Mouse (Mus musculus) layer of hippocampus, adult 9-10 months (tissue): ENCODE data around the gene Bach1.
"Not testable (repeated sequence)": the region's sequence is repeated elsewhere in the genome, so short reads cannot be mapped to it uniquely, and the experiment has no call there.

Experiments used
- DNase-seq: peaks from one replicate; pipeline ENCODE4 v3.0.0; 2022; ENCODE audit warnings: low spot score

Bach1 gene

DNA sequence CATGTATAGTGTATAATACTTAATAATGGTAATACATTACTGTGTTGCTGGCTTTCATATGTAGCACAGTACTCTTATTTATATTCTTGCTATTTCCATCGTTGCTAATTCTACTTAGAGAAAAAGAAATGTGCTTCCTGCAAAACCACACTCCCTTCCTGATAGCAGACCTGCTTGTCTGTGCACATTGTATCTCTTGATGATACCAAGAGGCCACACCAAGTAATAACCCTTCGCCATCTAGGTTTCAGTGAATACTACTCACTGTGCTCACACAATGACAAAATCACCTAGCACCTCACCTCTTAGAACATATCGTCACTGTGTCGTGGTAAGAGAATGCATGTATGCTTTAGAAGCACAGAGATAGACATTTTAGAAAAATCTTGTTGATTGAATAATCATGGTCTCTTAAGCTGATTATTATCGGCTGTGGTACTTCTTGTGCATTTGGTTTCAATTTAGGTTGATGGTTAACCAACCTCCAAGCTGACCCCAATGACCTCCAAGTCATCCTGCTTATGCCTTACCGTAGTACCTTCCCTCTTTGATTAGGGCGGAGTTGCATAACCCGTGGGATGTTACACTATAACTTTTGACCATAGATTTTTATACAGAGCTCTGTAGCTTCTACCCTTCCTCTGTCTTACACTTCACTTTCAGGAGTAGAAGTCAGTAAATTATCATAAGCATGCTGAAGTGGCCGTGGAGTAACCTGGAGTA is 17.7 kb upstream of the Bach1 start:
- DNase-seq, result no peak

DNA sequence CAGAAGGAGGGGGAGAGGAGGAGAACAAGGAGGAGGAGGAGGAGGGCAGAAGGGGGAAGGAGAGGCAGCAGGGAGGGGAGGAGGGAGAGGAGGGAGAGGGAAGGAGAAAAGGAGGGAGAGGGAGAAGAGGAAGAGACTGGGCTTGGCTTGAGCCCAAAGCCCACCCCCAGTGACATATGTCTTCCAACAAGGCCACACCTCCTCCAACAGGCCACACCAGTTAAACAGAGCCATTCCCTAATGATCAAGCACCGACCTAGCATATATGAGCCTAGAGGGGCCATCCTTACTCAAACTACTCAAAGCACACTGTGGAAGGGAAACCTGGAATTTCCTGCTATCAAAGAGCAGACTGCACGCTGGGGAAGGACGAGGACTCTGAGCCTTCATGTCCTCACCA is 16.9 kb upstream of the Bach1 start:
- DNase-seq, result no peak

DNA sequence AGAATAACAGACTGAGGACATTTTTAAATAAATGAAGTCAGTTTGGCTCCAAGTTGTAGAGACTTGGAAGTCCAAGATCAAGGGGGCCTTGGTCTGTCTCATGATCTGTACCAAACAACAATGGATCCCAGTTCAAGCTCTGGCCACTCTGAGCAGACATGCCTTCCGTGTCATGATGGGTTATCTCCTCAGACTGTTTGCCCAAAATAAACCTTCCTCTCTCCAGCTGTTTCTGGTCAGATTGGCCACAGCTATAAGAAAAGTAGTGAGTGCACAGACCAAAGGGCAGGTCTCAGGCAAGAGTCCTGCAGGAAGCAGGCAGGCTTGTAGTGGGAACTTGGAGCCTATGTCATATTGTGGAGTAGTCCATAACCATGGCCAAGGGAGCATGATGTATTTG is 12.3 kb upstream of the Bach1 start:
- no peak for DNase-seq

DNA sequence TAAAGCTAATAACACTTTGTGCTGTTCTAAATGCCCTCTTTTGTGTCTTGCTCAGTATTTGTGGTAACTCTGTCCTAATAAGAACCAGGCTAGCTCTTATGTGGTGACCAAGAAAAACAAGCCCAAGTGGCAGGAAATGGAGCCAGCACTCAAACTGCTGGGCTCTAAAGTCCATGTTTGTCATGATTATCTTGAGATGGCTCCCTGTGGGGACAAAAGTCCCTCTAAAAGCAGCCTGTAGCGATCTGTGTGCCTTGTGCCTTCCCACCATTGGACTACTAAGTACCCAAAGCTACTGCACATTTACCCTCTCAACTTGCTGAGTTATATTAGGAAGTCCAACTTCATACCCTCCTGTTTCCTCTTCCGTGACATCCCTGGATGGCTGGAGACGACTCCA is 11.4 kb upstream of the Bach1 start:
- DNase-seq, result no peak

DNA sequence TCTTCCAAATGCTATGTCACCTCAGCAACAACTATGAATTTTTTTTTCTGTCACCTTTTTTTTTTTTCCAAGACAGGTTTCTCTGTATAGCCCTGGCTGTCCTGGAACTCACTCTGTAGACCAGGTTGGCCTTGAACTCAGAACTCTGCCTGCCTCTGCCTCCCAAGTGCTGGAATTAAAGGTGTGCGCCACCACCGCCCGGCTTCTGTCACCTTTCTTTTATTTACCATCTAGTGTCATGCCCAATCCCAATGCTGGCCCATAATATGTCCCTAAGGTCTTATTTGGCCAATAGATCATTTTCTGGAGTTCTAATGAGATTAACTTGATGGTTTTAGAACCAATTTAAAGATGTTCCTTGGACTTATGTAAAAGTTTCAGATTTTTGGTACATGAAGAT is 10.4 kb upstream of the Bach1 start:
- not testable (repeated sequence) for DNase-seq

DNA sequence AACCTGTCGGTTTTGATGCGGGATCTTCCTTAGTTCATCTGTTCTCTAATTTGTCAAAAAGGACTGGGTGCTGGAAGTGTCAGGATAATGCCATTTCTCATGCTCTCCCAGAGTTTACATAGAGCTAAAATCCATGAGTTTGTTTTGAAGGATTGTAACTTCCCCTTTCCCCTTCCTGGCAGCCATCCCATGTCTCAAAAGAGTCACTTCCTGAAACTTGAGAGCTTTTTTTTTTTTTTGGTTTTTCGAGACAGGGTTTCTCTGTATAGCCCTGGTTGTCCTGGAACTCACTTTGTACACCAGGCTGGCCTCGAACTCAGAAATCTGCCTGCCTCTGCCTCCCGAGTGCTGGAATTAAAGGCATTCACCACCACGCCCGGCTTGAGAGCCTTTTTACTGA is 9.9 kb upstream of the Bach1 start:
- not testable (repeated sequence) for DNase-seq

DNA sequence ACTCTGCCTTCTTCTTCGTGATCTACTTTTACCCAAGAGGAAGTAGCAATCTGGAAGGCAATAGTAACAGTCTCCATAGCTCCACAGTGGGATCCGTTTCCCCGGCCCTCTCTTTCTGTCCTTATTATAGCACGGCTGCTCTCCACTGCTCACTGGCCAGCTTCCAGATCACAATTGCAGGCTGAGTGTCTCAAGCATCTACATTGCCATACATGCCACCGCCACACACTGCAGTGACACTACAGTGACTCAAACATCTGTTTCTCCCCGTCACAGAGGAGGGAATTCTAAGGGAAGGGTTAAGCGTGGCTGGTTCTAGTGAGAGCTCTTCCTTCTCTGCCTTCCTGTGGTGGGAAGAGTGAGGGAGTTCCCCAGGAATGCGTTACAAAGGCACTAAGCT is 9.5 kb upstream of the Bach1 start:
- DNase-seq, result no peak

DNA sequence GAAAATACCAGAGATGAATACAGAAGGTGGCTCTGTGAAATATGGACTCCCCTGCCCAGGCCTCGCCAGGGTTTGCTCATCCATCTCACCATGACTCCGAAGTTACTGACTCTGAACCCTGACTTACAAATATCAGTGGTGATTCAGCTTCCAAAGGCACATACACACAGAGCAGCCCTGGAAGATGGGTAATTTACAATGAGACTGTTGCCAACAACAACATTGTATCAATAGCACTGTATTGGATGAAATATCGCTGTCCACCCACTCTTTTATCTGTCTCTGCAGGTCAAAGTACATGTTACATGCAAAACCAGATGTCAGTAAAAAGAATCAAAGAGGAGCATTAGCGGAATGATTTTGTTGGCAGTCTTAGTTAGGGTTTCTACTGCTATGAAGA is 8.2 kb upstream of the Bach1 start:
- no peak for DNase-seq

DNA sequence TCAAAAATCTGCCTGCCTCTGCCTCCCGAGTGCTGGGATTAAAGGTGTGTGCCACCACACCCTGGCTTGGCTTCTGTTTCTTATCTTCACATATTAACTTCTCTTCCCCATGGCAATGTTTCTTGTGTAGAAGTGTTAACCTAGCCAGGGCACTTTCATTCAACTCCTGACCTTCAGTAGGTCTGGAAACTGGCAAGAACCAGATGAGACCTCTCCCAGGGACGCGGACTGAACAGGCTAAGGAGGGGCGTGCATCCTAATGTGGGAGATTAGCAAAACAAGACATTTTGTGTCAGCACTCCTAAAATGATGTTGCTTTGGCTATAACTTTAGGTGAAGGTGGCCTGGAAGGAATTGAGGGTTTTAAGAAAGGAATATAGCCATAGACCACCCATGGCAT is 7.6 kb upstream of the Bach1 start:
- no peak for DNase-seq

DNA sequence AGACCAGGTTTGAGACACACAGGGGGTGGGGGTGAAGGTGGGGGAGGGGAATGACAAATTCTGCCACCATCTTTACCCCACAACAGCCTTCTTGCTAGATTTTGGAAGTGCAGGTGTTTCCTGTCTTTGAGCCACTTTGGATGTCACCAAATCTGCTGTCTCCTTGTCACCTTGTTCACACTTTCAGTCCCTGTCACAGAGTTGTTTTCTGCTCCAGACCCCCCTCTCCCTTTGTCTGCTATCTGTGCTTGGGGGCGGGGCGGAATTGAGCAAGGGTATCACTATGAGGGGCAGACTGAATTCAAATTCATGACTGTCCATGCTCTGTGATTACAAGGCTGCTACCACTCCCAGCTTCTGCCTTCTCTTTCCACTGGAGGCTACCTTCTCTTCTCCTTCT is 6.2 kb upstream of the Bach1 start:
- no peak for DNase-seq

DNA sequence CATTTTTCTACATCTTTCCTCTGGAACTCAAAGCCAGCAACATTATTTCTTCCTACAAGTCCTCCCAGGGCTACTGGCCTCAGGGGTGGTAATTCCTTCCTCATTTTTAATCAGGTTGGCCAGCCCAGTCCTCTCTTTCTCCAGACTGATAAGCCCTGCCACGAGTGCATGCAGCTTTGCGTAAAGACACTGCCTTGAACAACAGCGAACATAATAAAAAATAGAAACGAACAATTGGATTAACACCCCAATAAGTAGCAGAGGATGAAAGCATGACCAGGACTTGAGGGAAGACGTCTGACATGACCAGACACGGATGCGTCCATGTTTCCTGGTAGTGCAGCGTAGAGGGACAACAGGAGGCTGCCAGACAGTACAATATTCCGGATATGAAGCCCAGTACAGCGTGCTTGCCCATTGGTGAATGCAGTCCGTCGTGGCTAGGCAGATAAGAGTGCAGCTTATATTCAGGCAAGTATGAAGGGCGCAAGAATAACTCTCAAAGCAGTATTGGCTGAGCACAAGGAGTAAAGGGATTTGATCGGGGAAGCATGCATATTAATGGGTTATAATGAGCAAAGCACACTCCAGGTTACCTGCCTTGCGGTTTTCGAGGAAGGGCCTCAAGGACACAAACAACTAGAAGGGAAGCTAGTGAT is 909 bp upstream of the Bach1 start:
- no peak for DNase-seq

DNA sequence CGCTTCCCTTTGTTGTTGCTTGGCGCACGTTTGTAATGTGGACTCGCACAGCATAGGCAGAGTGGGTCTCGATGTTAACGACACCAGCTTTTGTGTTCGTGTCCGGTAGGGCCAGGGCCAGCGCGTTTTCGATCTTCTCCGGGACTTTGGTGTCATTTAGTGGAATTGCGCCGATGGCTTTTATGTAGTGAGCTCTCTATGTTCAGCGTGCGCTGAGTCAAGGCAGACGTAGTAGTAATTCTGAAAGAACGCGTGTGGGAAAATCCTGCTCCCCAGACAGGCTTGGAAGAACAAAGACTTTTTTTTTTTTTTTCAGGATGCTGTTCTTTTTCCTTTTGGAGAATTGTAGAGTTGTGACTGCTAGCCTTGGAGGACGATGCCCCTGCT is 554 bp downstream of the Bach1 start:
- no peak for DNase-seq

DNA sequence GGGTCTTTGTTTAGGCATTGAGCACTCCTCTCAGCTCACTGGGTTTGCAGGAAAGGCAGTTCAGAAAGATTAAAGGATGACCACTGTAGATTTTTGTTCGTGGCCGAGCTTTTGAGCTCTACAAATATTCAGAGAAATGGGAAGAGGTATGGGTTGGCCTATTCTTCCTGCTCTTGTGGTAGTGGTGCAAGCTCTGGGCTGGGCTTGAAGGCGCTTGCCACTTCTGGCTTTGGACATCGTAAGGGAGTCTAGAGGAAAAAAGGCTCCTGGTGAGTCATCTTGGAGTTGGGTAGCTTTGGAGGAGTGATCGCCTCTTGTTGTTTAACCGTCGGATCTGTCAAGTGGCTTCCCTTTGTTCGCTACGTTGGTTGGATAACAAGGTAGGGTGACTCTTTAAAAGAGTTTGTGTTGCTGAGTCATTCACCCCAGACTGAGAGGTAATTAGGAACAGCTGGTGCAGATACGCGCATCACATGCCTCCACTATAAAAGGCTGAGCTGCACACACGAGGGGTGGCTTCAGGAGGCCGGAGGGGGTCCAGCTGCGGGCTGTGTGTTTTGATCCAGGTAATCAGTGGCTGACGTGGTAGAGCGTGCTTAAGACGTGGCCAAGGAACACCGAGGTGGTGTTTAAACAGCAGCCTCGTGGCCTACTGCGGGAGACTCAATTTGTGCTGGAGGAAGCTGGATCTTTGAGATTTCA is 1.1 kb downstream of the Bach1 start:
- DNase-seq, result no peak

DNA sequence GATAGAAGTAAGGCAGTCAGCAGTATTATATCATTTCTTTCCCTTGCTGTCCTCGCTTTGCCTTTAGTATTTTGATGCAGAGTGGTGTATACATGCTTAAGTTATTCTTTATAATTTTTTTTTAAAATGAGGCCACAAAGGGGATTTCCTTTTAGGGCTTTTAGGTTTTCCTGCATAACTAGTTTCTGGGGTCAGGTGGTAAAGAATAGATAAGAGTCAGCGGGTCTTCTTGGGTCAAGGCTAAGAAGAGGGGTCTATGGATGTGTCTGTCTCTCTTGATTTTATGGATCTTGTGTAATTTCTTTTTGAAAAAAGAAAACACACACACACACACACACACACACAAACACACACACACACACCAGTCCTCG is 1.6 kb downstream of the Bach1 start:
- DNase-seq, result no peak

DNA sequence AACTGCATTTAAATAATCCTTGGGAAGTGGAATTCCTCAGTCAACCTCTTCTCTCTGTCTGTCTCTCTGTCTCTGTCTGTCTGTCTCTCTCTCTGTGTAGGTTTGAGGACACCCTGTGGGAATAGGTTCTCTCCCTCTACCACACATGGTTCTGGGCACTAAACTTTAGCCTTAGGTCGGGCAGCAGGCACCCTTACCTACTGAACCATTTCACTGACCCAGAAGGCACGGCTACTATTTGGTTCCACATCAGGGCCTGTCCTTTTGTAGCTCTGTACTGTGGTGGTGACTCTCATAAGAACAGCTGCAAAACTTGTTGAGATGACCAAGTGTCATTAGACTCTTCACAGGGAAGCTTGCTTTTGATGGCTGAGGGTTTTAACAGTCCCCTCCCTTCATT is 3.1 kb downstream of the Bach1 start:
- DNase-seq, result no peak

DNA sequence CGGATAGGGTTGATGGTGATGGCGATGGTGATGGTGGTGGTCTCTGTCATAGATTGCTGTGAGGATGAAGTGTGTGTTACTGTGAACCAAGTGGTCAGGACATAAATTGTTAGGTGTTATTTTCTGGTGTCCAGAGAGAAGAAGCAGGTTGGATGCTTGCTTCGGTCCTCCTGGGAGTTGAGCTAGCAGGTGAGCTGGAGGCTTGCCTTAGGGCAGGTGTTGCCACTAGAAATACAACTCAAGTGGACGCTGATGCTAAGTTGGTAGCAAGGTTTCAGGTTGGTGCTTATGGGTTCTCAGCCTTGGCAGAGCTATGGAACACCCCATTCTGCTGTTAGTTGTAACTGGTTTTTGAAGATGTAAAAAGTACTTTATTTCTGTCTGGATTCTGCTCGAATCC is 4.1 kb downstream of the Bach1 start:
- DNase-seq, result no peak

DNA sequence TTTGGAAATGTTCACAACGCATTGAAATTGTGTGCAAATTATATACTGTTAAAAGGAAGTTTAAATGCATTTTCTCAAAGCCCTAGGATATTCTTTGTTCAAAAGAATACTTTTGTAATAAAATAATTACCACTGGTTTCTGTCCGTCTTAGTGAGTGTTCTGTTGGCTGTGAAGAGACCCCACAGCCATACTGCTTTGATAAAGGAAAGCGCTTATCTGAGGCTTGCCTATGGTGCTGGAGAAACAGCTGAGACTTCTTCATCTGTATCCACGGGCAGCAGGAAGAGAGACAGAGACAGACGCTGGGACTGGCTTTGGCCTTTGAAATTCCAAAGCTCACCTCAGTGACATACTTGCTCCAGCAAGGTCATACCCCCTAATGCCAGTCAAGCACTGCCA is 5.5 kb downstream of the Bach1 start:
- DNase-seq, result no peak

DNA sequence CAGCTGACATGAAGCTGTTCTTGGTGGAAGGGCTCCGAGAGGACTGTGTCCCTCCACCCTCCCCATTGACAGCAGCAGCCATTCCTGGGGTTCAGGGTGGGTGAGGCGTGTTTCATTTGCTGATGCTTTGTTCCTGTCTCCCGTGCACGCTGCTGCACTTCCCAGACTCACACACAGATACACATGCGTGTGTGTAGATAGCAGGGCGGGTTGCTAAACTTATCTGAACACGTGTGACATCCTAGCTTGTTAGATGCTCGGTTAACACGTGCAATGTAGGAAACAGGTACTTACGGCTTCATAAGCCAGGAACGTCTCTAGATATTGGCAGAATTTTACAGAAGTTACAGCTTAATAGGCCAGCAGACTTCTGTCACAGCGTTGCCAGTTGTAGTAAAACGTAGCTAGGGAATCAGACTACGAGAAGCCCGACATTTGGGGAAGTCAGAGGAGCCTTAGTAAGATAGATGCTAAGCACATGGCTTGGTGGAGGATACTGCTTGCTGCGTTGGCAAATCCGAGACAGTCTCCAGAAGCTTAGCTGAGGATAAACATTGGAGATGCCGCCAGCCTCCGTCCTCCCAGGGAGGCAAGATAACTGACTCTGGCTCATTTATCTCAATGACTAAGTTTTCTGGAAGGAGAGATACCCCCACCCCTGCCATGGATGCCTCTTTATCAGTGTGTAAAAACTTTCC is 7.3 kb downstream of the Bach1 start:
- DNase-seq, result no peak

DNA sequence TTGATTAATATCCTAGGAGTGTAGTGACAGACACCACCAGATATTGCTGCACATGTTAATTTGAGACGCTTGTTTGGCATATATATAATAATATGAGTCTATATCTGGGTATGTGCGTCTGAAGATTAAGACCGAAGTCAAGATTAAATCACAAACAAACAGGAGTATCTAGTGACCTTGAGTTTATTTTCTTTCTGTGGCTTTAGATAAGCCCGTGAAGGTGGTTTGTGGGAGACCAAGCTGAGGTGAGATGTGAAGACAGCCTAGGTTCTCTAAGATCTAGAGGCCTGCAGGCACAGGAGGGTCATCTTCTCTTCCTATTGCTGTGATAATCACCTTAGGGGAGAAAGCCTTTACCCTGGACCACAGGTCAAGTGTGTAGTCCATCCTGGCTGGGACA is 8.6 kb downstream of the Bach1 start:
- no peak for DNase-seq

DNA sequence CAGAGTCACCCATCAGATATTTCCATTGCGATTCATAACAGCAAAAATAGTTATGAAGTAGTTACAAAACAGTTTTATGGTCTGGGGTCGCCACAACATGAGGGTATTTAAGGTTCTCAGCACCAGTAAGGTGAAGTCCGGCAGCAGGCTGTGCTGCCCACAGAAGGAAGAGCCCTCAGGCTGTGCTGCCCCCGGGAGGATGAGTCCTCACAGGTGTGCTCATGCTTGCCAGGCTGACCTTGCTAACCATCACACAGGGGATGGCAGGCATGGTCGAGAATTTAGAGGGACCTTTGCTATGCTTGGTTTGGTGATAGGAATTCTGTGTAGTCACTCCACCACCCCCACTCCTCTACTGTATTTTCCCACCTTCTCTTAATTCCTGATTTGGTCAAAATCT is 9.8 kb downstream of the Bach1 start:
- no peak for DNase-seq

DNA sequence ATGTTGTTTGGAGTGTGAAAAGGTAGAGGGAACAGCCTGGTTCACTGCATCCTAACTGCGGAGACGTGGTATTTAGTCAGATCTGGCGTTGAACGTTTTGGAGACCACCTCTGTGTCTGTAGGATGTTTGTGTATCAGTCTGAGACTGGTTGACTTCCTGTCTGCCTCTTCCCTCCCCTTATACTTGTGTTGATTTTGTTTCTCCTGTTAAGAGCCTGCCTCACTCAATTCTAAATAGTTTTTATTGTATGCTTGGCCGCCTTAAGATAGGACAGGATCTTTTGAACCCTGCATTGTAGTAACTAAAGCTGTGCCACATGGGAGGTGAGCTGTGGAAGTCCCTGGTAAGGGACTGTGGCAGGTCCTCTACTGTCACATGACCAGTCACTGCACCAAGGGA is 10.4 kb downstream of the Bach1 start:
- DNase-seq, result no peak

DNA sequence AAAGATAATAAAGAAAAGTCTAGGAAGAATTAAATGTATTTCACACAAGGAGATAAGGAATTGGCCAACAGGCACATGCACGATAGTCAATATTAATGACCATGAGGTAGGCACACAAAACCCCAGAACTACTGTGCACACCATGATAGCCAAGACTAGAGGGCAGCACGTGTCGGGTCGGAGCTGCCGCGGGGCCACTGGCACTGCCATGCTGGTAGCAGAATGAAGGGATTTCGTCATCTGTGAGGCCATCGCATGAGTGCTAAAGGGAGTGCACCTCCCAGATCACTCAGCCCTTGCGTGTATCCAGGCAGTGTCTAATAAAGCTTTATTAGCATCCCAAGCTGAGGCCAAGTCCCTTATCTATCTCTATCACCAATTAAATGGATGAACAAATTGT is 11.2 kb downstream of the Bach1 start:
- no peak for DNase-seq

DNA sequence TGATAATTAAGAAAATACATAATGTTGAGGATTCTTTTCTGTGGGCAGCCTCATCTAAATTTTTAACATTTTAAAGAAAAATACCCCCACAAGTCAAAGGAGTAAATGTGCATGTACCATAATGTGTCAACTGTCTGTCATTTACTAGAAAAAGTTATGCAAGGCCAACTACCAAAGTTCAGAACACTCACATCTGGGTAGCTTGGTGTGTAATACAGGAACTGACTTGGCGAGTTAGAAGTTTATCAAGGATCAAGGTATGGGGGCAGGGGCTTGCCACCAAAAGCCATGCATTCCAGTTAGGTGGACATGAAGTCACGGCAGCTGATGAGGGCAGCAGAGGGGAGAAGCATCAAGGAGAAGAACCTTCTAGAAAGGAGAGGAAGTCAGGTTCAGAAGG is 13.2 kb downstream of the Bach1 start:
- no peak for DNase-seq
